In the genomic region with DNA sequence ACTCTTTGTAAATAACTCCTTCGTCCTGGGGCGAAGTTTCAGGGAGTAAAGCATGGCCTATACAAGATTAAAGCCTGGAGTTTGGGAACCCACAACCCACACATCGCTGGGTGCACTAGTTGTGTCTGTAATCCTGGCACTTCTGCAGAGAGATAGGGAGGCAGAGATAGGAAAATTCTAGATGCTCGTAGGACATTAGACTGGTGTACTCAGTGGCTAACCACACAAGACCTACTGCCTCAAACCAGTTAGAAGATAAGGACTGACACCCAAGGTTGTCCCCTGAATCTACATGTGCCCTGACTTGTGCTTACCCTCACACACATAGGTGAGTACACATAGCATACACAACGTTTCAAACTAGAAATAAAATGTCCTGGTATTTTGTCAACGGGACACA, we compare ENCODE assay signal across 1 mouse cellular context.
A peak's percentile ranks its signal among the peaks of the same experiment; 100 is the strongest.
TF ChIP-seq lines count a peak whose summit lies in the region.

No protein-coding gene starts in this region.

TF ChIP-seq in MEL, 35 proteins besides CTCF, POLR2A, EP300 and RAD21 (continued from another document):
- peak; percentile 34; the same call in 1 of the 2 replicates for TF ChIP-seq MXI1 (IDR thresholded peaks at IDR 0.05; ENCODE audit: low read depth, low read length)
- TF ChIP-seq ETS1 (IDR thresholded peaks at IDR 0.05; ENCODE audit: low read depth, low read length): peak; percentile 43; the same call in 1 of the 2 replicates
- TF ChIP-seq KAT2A (conservative IDR thresholded peaks at IDR 0.05; ENCODE audit: low read depth, low read length): no peak
- TF ChIP-seq CHD2 (IDR thresholded peaks at IDR 0.05; ENCODE audit: low read length): no peak; the same call in 1 of the 2 replicates
- TF ChIP-seq USF1 (IDR thresholded peaks at IDR 0.05; ENCODE audit: low read depth, low read length): no peak
- peak; percentile 39; the same call in 1 of the 2 replicates for TF ChIP-seq MAX (IDR thresholded peaks at IDR 0.05; ENCODE audit: low read length)
- no peak for TF ChIP-seq HCFC1 (IDR thresholded peaks at IDR 0.05; ENCODE audit: low read depth, low read length)
- no peak for TF ChIP-seq GABPA (IDR thresholded peaks at IDR 0.05; ENCODE audit: low read depth, low read length)
- TF ChIP-seq MYC (IDR thresholded peaks at IDR 0.05; ENCODE audit: low read depth, low read length): no peak
- TF ChIP-seq ZKSCAN1 (IDR thresholded peaks at IDR 0.05; ENCODE audit: low read depth, low read length): no peak
- TF ChIP-seq JUND (IDR thresholded peaks at IDR 0.05; ENCODE audit: low read depth, low read length): no peak
